Mouse (Mus musculus) embryonic facial prominence, embryonic 11.5 days (tissue): ENCODE data around the gene Olfr645. TPM values are rescaled to one million over a fixed set of nuclear protein-coding genes. Genes with fewer than 3 reads are reported as not detected.

Experiments
- ATAC-seq: fragments of 200-750 bp; cut with Nextera tagmentation; replicated peaks from 2 replicates; pipeline ENCODE4 v1.8.0; 2017; ENCODE audit warnings: low read depth; ENCODE audit not compliant: insufficient number of reproducible peaks, low FRiP score, low TSS enrichment
- DNase-seq: peaks from one replicate; pipeline ENCODE4 v3.0.0-alpha.2; 2015; ENCODE audit warnings: low spot score
- H3K27ac ChIP-seq: fragments of 300-500 bp; sonication (generic); replicated peaks from 2 replicates; pipeline ENCODE4 v1.5.1; 2014; ENCODE audit warnings: mild to moderate bottlenecking, low read depth, low read length, control low read depth
- H3K27me3 ChIP-seq: fragments of 300-500 bp; sonication (generic); 2 replicates; pipeline ENCODE4 v1.6.1; 2014; ENCODE audit warnings: mild to moderate bottlenecking, low read length, moderate library complexity, mixed read lengths; ENCODE audit not compliant: control insufficient read depth, insufficient read depth
- H3K36me3 ChIP-seq: fragments of 300-500 bp; sonication (generic); replicated peaks from 2 replicates; pipeline ENCODE4 v1.6.1; 2014; ENCODE audit warnings: low read depth, mild to moderate bottlenecking, low read length, moderate library complexity, mixed read lengths; ENCODE audit not compliant: control insufficient read depth, insufficient read depth
- H3K4me1 ChIP-seq: fragments of 300-500 bp; sonication (generic); 2 replicates; pipeline ENCODE4 v1.6.1; 2014; ENCODE audit warnings: low read length, mixed read lengths; ENCODE audit not compliant: control insufficient read depth, insufficient read depth
- H3K4me2 ChIP-seq: fragments of 300-500 bp; sonication (generic); 2 replicates; pipeline ENCODE4 v1.6.1; 2014; ENCODE audit warnings: low read depth, mild to moderate bottlenecking, control low read depth, low read length, moderate library complexity
- H3K4me3 ChIP-seq: fragments of 300-500 bp; sonication (generic); 2 replicates; pipeline ENCODE4 v1.5.1; 2014; ENCODE audit warnings: low read depth, low read length, control low read depth
- H3K9ac ChIP-seq: fragments of 300-500 bp; sonication (generic); replicated peaks from 2 replicates; pipeline ENCODE4 v1.6.1; 2014; ENCODE audit warnings: mild to moderate bottlenecking, control low read depth, low read length
- H3K9me3 ChIP-seq: fragments of 300-500 bp; sonication (generic); replicated peaks from 2 replicates; pipeline ENCODE4 v1.6.1; 2016; ENCODE audit warnings: mild to moderate bottlenecking, low read length, inconsistent platforms, mixed read lengths; ENCODE audit not compliant: control insufficient read depth
- WGBS: fragments of 180-500 bp; shearing (Covaris S2); extraction: QIAGEN DNeasy Blood & Tissue Kit; methylation state at CpG from one replicate; pipeline ENCODE4 v1.1.7; 2014; 5-methylcytosine and 5-hydroxymethylcytosine counted together
- polyA plus RNA-seq: library from polyadenylated mRNA; unstranded; fragments of >200 nt; fragmentation: Nextera tagmentation; extraction: Ambion mirVana; gene quantifications from 2 replicates; pipeline ENCODE4 v1.2.1, GENCODE M21; 2014

The Olfr645 gene
- polyA plus RNA-seq, 1 experiment from 2014 or later: not detected

DNA sequence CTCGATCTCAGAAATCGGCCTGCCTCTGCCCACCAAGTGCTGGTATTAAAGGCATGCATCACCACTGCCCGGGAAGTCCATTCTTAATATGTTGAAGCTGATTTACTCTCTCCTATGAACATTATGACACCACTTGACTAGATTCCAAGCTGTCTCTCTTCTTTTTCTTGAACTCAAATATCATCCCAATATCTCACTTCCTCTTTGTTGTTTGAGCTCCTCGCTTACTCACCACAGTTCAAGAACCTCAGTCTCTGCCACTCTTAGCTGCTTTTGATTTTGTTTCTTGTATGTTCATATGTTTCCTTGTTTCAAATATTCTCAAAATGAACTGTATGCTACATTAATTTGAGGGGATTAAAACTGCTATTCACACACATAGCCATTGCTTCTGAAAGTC, 34.5 kb downstream of the Olfr645 start:
- no peaks in the 10 kb centered on the region for H3K4me1 ChIP-seq
- WGBS: 78% methylated on average over 4 of the region's 4 CpGs
- DNase-seq: no peak

DNA sequence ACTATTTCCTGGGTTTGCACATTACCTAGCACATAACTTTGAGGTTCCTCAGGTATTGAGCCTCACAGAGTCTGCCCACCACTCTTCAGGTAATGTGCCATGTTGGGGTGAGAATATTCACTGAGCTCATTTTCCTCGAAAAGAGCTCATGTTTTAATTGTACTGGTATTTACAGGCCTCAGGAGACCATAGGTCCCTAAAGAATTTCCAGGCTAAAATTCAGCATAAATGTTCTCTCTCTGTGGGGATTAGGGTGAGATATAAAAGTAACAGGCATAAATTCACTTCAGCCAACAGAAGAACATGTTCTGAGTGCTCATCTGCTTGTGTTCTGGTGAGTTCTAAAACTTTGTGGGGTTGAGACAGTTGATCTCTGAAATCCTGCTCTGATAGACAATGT, 50.1 kb downstream of the Olfr645 start, which contains the start of gene Olfr641:
Gene Olfr641 (plus strand): TSS at position 301 of the 400 bp plus-strand sequence.
- Histone ChIP-seq H3K4me3 (no peak within 1 kb of the TSS), H3K9me3 (no peaks in the 10 kb centered on the region), H3K27me3 (no peaks in the 10 kb centered on the region), H3K36me3 (no peaks in the 10 kb centered on the region), H3K9ac (no peak within 1 kb of the TSS), H3K27ac (no peak within 1 kb of the TSS), H3K4me1 (no peaks in the 10 kb centered on the region), H3K4me2 (no peak within 1 kb of the TSS)
- no peak for DNase-seq
- 73% methylated on average over 1 of the region's 1 CpGs for WGBS
- no peak for ATAC-seq

More for the DNA sequence above, 34.5 kb downstream of the Olfr645 start:
- Histone ChIP-seq H3K9ac (no peak overlapping the region), H3K9me3 (no peaks in the 10 kb centered on the region), H3K4me3 (no peak overlapping the region), H3K27ac (no peak overlapping the region), H3K4me2 (no peak overlapping the region), H3K36me3 (no peaks in the 10 kb centered on the region), H3K27me3 (no peaks in the 10 kb centered on the region)
- no peak for ATAC-seq

Other genes with a start within 250 kb of the Olfr645 start
- gene Hbb-bh2, start 244.9 kb downstream of the Olfr645 start, polyA plus RNA-seq: not detected in 2 replicates
- 2,335 TPM in 2 replicates for gene Hbb-bh1, start 242.3 kb downstream of the Olfr645 start, polyA plus RNA-seq
- gene Hbb-y, start 232.2 kb downstream of the Olfr645 start, polyA plus RNA-seq: 9,508 and 10,275 TPM in 2 replicates
- gene Olfr66, start 199.2 kb downstream of the Olfr645 start, polyA plus RNA-seq: not detected in 2 replicates
- not detected in 2 replicates for gene Olfr64, start 191.0 kb downstream of the Olfr645 start, polyA plus RNA-seq
- not detected in 2 replicates for gene Olfr65, start 182.0 kb downstream of the Olfr645 start, polyA plus RNA-seq
- not detected in 2 replicates for gene Olfr631, start 156.6 kb downstream of the Olfr645 start, polyA plus RNA-seq
- gene Olfr632, start 151.1 kb downstream of the Olfr645 start, polyA plus RNA-seq: not detected in 2 replicates
- not detected in 2 replicates for gene Olfr633, start 141.0 kb downstream of the Olfr645 start, polyA plus RNA-seq
- not detected in 2 replicates for gene Olfr635, start 114.3 kb downstream of the Olfr645 start, polyA plus RNA-seq
- gene Olfr638, start 86.7 kb downstream of the Olfr645 start, polyA plus RNA-seq: not detected in 2 replicates
- not detected in 2 replicates for gene Olfr639, start 68.2 kb downstream of the Olfr645 start, polyA plus RNA-seq
- not detected in 2 replicates for gene Olfr640, start 59.9 kb downstream of the Olfr645 start, polyA plus RNA-seq
- not detected in 2 replicates for gene Olfr641, start 50.0 kb downstream of the Olfr645 start, polyA plus RNA-seq
- not detected in 2 replicates for gene Olfr642, start 32.8 kb downstream of the Olfr645 start, polyA plus RNA-seq
- not detected in 2 replicates for gene 4930516K23Rik, start 24.0 kb downstream of the Olfr645 start, polyA plus RNA-seq
- not detected in 2 replicates for gene Olfr644, start 13.6 kb downstream of the Olfr645 start, polyA plus RNA-seq
- gene Olfr646, start 19.4 kb upstream of the Olfr645 start, polyA plus RNA-seq: not detected in 2 replicates
- gene Ubqln5, start 44.4 kb upstream of the Olfr645 start, polyA plus RNA-seq: not detected in 2 replicates
- gene Olfr643, start 51.9 kb upstream of the Olfr645 start, polyA plus RNA-seq: not detected in 2 replicates
- gene Ubqln3, start 57.8 kb upstream of the Olfr645 start, polyA plus RNA-seq: not detected in 2 replicates
- gene Ubqlnl, start 65.1 kb upstream of the Olfr645 start, polyA plus RNA-seq: not detected in 2 replicates
- not detected in 2 replicates for gene Olfm5, start 79.4 kb upstream of the Olfr645 start, polyA plus RNA-seq
- gene Olfr648, start 97.9 kb upstream of the Olfr645 start, polyA plus RNA-seq: 0.15 and 0.27 TPM in 2 replicates
- not detected in 2 replicates for gene Olfr649, start 110.5 kb upstream of the Olfr645 start, polyA plus RNA-seq
- gene Trim6, start 133.3 kb upstream of the Olfr645 start, polyA plus RNA-seq: 2.9 and 3.5 TPM in 2 replicates
- gene Trim34a, start 159.0 kb upstream of the Olfr645 start, polyA plus RNA-seq: 0.83 and 0.98 TPM in 2 replicates
- gene Trim5, start 202.6 kb upstream of the Olfr645 start, polyA plus RNA-seq: 0.11 TPM in 1 of 2 replicates, not detected in the other
- 1.7 and 2.9 TPM in 2 replicates for gene Trim12a, start 230.0 kb upstream of the Olfr645 start, polyA plus RNA-seq
- gene Trim34b, start 244.0 kb upstream of the Olfr645 start, polyA plus RNA-seq: not detected in 2 replicates